Mouse (Mus musculus): ENCODE measurements around the gene Park7. TPM values are rescaled to one million over a fixed set of nuclear protein-coding genes. Genes with fewer than 3 reads are reported as not detected.
"Not testable (repeated sequence)": the region's sequence is repeated elsewhere in the genome, so short reads cannot be mapped to it uniquely, and the experiment has no call there.

The Park7 gene
- polyA plus RNA-seq, 2 experiments: 296 to 415 TPM

- TF ChIP-seq POLR2A (IDR thresholded peaks at IDR 0.05; ENCODE audit: borderline replicate concordance, extremely low read depth, insufficient read depth, insufficient read length): no peak
- Histone ChIP-seq H3K27ac (replicated peaks; ENCODE audit: low read depth, low read length) (peak overlapping the region; percentile 75), H3K9me3 (ENCODE audit: control insufficient read depth, low read length) (no peaks in the 10 kb centered on the region), H3K36me3 (ENCODE audit: control insufficient read depth, insufficient read depth, low read length) (no peaks in the 10 kb centered on the region), H3K4me3 (replicated peaks; ENCODE audit: low read length) (peak overlapping the region; percentile 73), H3K27me3 (ENCODE audit: control insufficient read depth, insufficient read depth, low read length) (no peaks in the 10 kb centered on the region), H3K4me2 (replicated peaks; ENCODE audit: low read depth, low read length, severe bottlenecking) (peak overlapping the region; percentile 85), H3K9ac (ENCODE audit: low read depth, low read length, severe bottlenecking) (peak overlapping the region; percentile 89), H3K4me1 (ENCODE audit: control insufficient read depth, insufficient read depth, low read length) (peaks cover 17% of the 10 kb centered on the region)
- DNase-seq (ENCODE audit: low spot score) (no peak), ATAC-seq (ENCODE audit: low FRiP score, low read depth) (no peak)
- 19% methylated on average over 12 of the region's 12 CpGs for WGBS
These were observed 494 bp downstream of the Park7 start for GRCm38 (mm10) chr4:150913743-150914142.

- no peak for TF ChIP-seq POLR2A (IDR thresholded peaks at IDR 0.05; ENCODE audit: borderline replicate concordance, extremely low read depth, insufficient read depth, insufficient read length)
- Histone ChIP-seq H3K27ac (replicated peaks; ENCODE audit: low read depth, low read length) (peak overlapping the region; percentile 70), H3K4me3 (replicated peaks; ENCODE audit: low read length) (peak overlapping the region; percentile 95), H3K9ac (ENCODE audit: low read depth, low read length, severe bottlenecking) (no peak overlapping the region), H3K9me3 (ENCODE audit: control insufficient read depth, low read length) (no peaks in the 10 kb centered on the region), H3K4me2 (replicated peaks; ENCODE audit: low read depth, low read length, severe bottlenecking) (peak overlapping the region; percentile 72), H3K36me3 (ENCODE audit: control insufficient read depth, insufficient read depth, low read length) (peaks cover 20% of the 10 kb centered on the region), H3K27me3 (ENCODE audit: control insufficient read depth, insufficient read depth, low read length) (no peaks in the 10 kb centered on the region), H3K4me1 (ENCODE audit: control insufficient read depth, insufficient read depth, low read length) (peaks cover 17% of the 10 kb centered on the region)
- 87% methylated on average over 19 of the region's 19 CpGs for WGBS
- DNase-seq (ENCODE audit: low spot score): no peak
- ATAC-seq (ENCODE audit: low FRiP score, low read depth): 0 out of 2 replicates have a peak, but pooled peaks have one; percentile 2
These were observed 3.9 kb downstream of the Park7 start for GRCm38 (mm10) chr4:150910164-150910951.

- peak; percentile 99 for DNase-seq (ENCODE audit: low spot score)
- Histone ChIP-seq H3K4me1 (ENCODE audit: control insufficient read depth, insufficient read depth, low read length) (peaks cover 11% of the 10 kb centered on the region), H3K4me2 (replicated peaks; ENCODE audit: low read depth, low read length, severe bottlenecking) (peak overlapping the region; percentile 72), H3K27ac (replicated peaks; ENCODE audit: low read depth, low read length) (peak overlapping the region; percentile 74), H3K9me3 (ENCODE audit: control insufficient read depth, low read length) (no peaks in the 10 kb centered on the region), H3K9ac (ENCODE audit: low read depth, low read length, severe bottlenecking) (peak overlapping the region; percentile 85), H3K4me3 (replicated peaks; ENCODE audit: low read length) (peak overlapping the region; percentile 95), H3K36me3 (ENCODE audit: control insufficient read depth, insufficient read depth, low read length) (peaks cover 25% of the 10 kb centered on the region), H3K27me3 (ENCODE audit: control insufficient read depth, insufficient read depth, low read length) (no peaks in the 10 kb centered on the region)
- WGBS: 1% methylated on average over 50 of the region's 56 CpGs
- ATAC-seq (ENCODE audit: low FRiP score, low read depth): peak; percentile 91
- TF ChIP-seq POLR2A (IDR thresholded peaks at IDR 0.05; ENCODE audit: borderline replicate concordance, extremely low read depth, insufficient read depth, insufficient read length): peak; percentile 85; the same call in 1 of the 2 replicates
These were observed 4.6 kb downstream of the Park7 start for GRCm38 (mm10) chr4:150909451-150910156.

- not testable (repeated sequence) for H3K27me3 ChIP-seq (ENCODE audit: control insufficient read depth, insufficient read depth, low read length); H3K27ac ChIP-seq (replicated peaks; ENCODE audit: low read depth, low read length); ATAC-seq (ENCODE audit: low FRiP score, low read depth); H3K4me3 ChIP-seq (replicated peaks; ENCODE audit: low read length); DNase-seq (ENCODE audit: low spot score); H3K9ac ChIP-seq (ENCODE audit: low read depth, low read length, severe bottlenecking); H3K9me3 ChIP-seq (ENCODE audit: control insufficient read depth, low read length)
- WGBS: 79% methylated on average over 5 of the region's 5 CpGs
- H3K4me1 ChIP-seq (ENCODE audit: control insufficient read depth, insufficient read depth, low read length): peaks cover 11% of the 10 kb centered on the region
- H3K4me2 ChIP-seq (replicated peaks; ENCODE audit: low read depth, low read length, severe bottlenecking): peak overlapping the region; percentile 72; the same call in 1 of the 2 replicates
- H3K36me3 ChIP-seq (ENCODE audit: control insufficient read depth, insufficient read depth, low read length): peaks cover 32% of the 10 kb centered on the region
These were observed 5.7 kb downstream of the Park7 start for GRCm38 (mm10) chr4:150908512-150908911.

- Histone ChIP-seq H3K4me1 (ENCODE audit: control insufficient read depth, insufficient read depth, low read length) (peaks cover 11% of the 10 kb centered on the region), H3K9me3 (ENCODE audit: control insufficient read depth, low read length) (no peaks in the 10 kb centered on the region), H3K27ac (replicated peaks; ENCODE audit: low read depth, low read length) (no peak overlapping the region), H3K9ac (ENCODE audit: low read depth, low read length, severe bottlenecking) (no peak overlapping the region), H3K4me3 (replicated peaks; ENCODE audit: low read length) (no peak overlapping the region), H3K4me2 (replicated peaks; ENCODE audit: low read depth, low read length, severe bottlenecking) (no peak overlapping the region), H3K27me3 (ENCODE audit: control insufficient read depth, insufficient read depth, low read length) (no peaks in the 10 kb centered on the region), H3K36me3 (ENCODE audit: control insufficient read depth, insufficient read depth, low read length) (peaks cover 46% of the 10 kb centered on the region)
- ATAC-seq (ENCODE audit: low FRiP score, low read depth) (no peak), DNase-seq (ENCODE audit: low spot score) (no peak)
- 95% methylated on average over 8 of the region's 8 CpGs for WGBS
- no peak for TF ChIP-seq POLR2A (IDR thresholded peaks at IDR 0.05; ENCODE audit: borderline replicate concordance, extremely low read depth, insufficient read depth, insufficient read length)
These were observed 7.1 kb downstream of the Park7 start for GRCm38 (mm10) chr4:150907099-150907498.
